Mouse (Mus musculus) kidney, postnatal 14 days (tissue): Measurements from ENCODE around the gene A730061H03Rik.

ENCODE experiments used
- DNase-seq: peaks from one replicate; pipeline ENCODE4 v3.0.0; 2022; ENCODE audit warnings: mixed read lengths

A730061H03Rik gene

GRCm38 (mm10) chr14:55580731-55581130 lies 20.5 kb upstream of the A730061H03Rik start:
- DNase-seq: no peak

DNA sequence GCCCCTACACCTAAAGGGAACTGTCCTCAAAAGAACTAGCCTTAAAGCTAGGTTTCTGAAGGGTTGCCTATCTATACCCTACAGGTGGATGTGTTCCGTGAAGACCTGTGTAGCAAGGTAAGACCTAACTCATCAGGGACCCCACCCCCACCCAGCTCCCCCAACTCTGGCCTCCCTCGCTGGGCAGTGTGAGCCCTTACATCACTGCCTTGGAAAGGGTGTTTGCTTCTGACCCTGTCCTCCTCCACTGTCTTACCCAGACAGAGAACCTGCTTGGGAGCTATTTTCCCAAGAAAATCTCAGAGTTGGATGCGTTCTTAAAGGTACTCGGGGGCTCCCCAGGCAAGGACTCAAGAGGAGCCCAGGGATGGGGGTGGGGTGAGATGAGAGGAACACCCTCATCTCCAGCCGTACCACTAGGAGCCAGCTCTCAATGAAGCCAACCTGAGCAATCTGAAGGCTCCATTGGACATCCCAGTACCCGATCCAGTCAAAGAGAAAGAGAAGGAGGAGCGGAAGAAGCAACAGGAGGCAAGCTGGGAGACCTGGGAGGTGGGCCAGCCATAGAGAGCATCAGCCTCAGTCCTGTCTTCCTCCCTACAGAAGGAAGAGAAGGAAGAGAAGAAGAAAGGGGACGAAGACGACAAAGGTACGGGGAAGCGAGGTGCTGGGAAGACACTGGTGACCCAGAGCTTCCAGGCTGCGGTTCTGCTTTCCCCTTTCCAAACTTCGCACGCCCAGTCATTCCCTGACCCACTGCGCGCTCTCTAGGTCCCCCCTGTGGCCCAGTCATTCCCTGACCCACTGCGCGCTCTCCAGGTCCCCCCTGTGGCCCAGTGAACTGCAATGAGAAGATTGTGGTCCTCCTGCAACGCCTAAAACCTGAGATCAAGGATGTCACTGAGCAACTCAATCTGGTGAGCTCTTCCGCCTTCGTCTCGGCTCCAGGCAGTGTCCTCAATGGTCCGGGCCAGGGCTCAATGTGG lies 19.6 kb upstream of the A730061H03Rik start:
- no peak for DNase-seq

- peak; percentile 80 for DNase-seq
Observed at GRCm38 (mm10) chr14:55578668-55579269, 18.6 kb upstream of the A730061H03Rik start.

DNA sequence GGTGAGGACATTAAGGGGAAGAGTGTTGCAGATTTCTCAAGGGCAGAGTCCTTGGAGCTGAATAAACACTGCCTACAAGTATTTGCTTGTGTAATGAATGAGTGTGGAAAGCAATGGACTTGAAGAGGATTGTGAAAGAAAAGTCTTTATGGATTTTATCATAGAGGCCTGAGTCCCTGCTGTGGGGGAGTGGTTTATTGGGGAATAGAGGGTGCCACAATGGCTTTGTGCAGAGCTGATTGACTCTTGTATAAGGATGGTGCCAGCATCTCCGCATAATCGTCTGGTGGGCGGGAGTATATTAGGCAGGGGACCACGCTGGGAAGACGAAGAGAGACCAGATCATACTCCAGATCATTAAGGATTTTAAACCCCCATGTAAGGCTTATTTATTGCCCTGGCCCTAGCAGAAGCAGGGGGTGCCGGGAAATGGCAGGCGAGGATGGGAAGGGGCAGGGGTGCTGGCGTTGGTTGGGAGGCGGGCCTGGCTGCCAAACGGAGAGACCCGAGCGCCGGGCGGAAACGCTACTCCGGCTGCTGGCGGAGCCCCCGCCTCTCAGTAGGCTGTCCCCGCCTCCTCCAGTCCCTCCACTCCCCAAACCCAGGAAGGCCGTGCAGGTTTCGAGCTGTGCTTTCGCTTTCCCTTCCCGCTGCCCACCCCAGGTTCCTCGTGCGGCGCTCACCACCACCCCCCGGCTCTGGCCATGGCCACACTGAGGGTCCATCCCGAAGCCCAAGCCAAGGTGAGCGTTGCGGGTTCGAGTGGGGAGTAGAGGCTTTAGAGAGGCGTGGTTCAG lies 17.9 kb upstream of the A730061H03Rik start, which contains the start of gene Psme1:
Gene Psme1, plus strand, starts transcription at position 253 of the 797 bp plus-strand sequence.
- peak; percentile 89 for DNase-seq

DNA sequence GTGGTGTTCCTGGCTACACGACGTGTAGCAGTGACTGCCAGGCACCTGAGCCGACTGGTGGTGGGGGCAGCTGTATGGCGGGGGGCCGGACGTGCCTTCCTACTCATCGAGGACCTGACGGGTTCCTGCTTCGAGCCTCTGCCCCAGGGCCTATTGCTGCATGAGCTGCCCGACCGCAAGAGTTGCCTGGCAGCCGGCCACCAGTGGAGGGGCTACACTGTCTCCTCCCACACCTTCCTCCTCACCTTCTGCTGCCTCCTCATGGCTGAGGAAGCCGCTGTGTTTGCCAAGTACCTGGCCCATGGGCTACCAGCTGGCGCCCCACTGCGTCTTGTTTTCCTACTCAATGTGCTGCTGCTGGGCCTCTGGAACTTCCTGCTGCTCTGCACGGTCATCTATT lies 16.2 kb upstream of the A730061H03Rik start:
- peak; percentile 39 for DNase-seq

- peak; percentile 53 for DNase-seq
Observed at GRCm38 (mm10) chr14:55575711-55576110, 15.5 kb upstream of the A730061H03Rik start.

- DNase-seq: no peak
Observed at GRCm38 (mm10) chr14:55575302-55575701, 15.1 kb upstream of the A730061H03Rik start, which contains the start of gene Fitm1. Gene Fitm1, plus strand, starts transcription at chr14:55575617.

GRCm38 (mm10) chr14:55571760-55572159 lies 11.6 kb upstream of the A730061H03Rik start:
- no peak for DNase-seq

DNA sequence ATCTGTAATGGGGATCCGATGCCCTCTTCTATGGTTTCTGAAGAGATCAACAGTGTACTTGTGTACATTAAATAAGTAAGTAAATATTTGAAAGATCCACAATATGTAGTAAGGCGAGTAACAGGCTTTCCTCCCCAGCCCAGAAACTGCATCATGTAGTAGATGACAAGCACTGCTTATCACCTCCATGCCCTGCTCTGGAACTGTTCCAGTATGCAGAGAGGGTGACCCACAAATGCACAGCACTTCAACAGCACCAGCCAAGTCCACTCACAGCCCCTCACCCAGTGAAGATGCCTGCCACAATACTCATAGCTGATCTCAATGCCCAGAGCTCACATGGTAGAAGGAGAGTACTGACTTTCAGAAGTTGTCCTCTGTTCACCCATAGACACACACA lies 10.4 kb upstream of the A730061H03Rik start:
- DNase-seq: no peak

DNA sequence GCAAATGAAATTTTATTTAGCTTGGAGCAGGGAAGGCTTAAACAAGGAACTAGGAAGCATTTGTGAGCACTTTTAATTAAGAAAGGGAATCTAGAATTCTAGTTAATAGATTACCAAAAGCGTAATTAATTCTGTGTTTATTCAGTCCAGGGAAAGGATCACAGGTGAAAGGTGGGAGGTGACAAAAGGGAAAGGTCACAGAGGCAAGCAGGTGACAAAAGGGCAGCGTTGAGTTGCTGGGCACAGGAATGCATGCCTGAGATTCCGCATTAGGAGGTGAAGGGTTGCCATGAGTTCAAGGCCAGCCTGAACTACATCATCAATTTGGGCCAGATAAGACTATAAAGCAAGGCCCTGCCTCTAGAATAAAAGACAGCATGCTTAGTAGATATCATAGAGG lies 7.3 kb upstream of the A730061H03Rik start:
- DNase-seq: peak; percentile 26

- no peak for DNase-seq
Observed at GRCm38 (mm10) chr14:55565748-55566147, 5.5 kb upstream of the A730061H03Rik start.

GRCm38 (mm10) chr14:55563249-55563648 lies 3.0 kb upstream of the A730061H03Rik start:
- DNase-seq: no peak

- peak; percentile 28 for DNase-seq
Observed at GRCm38 (mm10) chr14:55561860-55562259, 1.7 kb upstream of the A730061H03Rik start.

GRCm38 (mm10) chr14:55559799-55560201 lies 406 bp downstream of the A730061H03Rik start, which contains the start of gene Dcaf11:
Gene Dcaf11, plus strand, starts transcription at chr14:55560006.
- DNase-seq: peak; percentile 96

DNA sequence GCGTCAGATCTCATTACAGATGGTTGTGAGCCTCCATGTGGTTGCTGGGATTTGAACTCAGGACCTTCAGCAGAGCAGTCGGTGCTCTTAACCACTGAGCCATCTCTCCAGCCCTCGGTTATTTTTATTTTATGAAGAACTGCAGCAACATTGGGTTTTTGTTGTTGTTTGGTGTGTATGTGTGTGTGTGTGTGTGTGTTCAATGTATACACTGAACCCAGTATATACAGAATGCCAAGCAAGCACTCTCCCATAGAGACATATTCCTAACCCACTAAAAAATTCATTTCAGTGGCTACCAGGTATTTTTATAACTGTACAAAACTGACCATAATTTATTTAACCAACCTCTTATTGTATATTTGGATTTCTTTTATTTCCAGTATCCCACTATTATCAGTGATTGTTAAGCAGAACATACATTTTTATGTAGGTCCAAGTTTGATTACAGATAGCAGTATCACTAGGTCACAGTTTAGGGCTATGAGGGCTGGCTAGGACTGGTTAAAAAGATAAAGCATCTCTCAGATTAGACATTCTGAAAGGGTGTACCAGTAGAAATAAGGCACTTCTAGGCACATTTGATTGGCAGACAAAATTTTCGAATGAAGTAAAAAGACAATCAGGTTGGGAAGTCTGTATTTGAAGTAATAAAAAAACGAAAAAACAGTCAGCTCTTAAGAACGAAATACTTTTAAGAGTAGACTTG lies 1.3 kb downstream of the A730061H03Rik start:
- DNase-seq: no peak

GRCm38 (mm10) chr14:55557587-55557986 lies 2.6 kb downstream of the A730061H03Rik start:
- peak; percentile 42 for DNase-seq

GRCm38 (mm10) chr14:55557003-55557402 lies 3.2 kb downstream of the A730061H03Rik start:
- peak; percentile 89 for DNase-seq

DNA sequence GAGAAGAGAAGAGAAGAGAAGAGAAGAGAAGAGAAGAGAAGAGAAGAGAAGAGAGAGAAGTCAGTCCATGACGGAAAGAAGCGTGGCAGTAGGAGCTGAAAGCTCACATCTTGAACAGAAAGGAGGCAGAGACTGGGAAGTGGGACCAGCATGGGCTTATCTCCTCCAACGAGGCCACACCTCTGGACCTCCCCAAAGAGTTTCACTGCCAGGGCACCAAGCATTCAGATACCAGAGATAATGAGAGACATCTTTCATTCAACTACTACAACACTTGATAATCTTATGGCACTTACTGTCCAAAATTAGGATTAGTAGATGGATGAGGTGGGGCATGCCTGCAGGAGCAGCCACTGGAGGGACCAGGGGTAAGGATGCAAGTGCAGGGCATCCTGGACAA lies 4.4 kb downstream of the A730061H03Rik start:
- DNase-seq: no peak

GRCm38 (mm10) chr14:55554635-55555034 lies 5.6 kb downstream of the A730061H03Rik start:
- no peak for DNase-seq

DNA sequence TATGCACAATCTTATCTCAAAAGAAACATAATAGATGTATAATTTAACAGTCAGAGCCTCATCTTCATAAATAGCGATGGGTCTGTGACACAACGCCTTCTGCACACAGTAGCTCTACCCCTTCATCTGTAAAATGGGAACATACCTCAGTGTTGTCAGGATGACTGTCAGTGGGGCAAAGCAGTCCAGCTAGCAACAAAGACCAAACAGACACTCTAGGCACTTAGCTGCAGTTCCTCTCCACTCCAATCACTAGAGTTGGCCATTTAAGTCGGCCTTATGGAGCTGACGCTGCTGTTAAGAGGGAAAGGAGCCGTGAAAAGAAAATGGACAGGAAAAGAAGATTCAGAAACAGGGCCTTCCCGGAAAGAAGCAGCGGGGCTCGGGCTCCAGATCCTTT lies 8.4 kb downstream of the A730061H03Rik start:
- no peak for DNase-seq

DNA sequence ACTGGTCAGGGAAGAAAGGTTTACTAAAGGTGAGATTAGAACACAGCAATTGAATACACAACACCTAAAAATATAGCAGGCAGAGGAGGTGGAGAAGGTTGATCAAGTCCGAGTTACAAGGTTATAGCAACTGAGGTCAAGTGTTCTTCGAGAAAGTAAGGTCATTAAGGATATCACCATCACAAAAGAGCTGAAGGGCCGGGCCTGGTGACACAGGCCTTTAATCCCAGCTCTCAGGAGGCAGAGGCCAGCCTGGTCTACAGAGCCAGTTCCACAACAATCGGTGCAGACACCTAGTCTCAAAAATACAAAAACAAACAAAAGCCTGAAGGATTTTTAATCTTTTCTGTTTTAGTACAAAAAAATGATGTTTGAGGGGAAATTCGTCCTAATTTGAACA lies 8.9 kb downstream of the A730061H03Rik start:
- no peak for DNase-seq

GRCm38 (mm10) chr14:55550191-55550590 lies 10.0 kb downstream of the A730061H03Rik start:
- DNase-seq: no peak
